Mouse (Mus musculus): Measurements from ENCODE around the gene Aspscr1. TPM values are rescaled to one million over a fixed set of nuclear protein-coding genes. Genes with fewer than 3 reads are reported as not detected.

Aspscr1 gene
- polyA plus RNA-seq, 1 experiment = 42.8 TPM

- Histone ChIP-seq H3K4me3 (ENCODE audit: insufficient read depth, low read length) (no peak overlapping the region), H3K27ac (ENCODE audit: insufficient read depth, low read depth, low read length) (no peak overlapping the region), H3K4me1 (ENCODE audit: control insufficient read depth, insufficient read depth, low read length) (peaks cover 5% of the 10 kb centered on the region)
- TF ChIP-seq POLR2A (IDR thresholded peaks at IDR 0.05; ENCODE audit: borderline replicate concordance, low read depth, low read length) = no peak
These were observed 39.3 kb downstream of the Aspscr1 start for GRCm38 (mm10) chr11:120711980-120712604.

GRCm38 (mm10) chr11:120712771-120713568, 40.2 kb downstream of the Aspscr1 start:
- peaks cover 5% of the 10 kb centered on the region for H3K4me1 ChIP-seq (ENCODE audit: control insufficient read depth, insufficient read depth, low read length)
- H3K4me3 ChIP-seq (ENCODE audit: insufficient read depth, low read length) = peak overlapping the region; percentile 65
- peak overlapping the region; percentile 14 for H3K27ac ChIP-seq (ENCODE audit: insufficient read depth, low read depth, low read length)
- TF ChIP-seq CTCF (IDR thresholded peaks at IDR 0.05; ENCODE audit: low read depth, low read length) (peak; percentile 65), POLR2A (IDR thresholded peaks at IDR 0.05; ENCODE audit: borderline replicate concordance, low read depth, low read length) (no peak)

GRCm38 (mm10) chr11:120713580-120714518, 41.1 kb downstream of the Aspscr1 start, which contains the start of the genes Cenpx and Lrrc45:
TSS of gene Cenpx (minus strand) at chr11:120713738.
TSS of gene Lrrc45 (plus strand) at chr11:120713925.
- peak within 1 kb of the TSS; percentile 14 for H3K27ac ChIP-seq (ENCODE audit: insufficient read depth, low read depth, low read length)
- H3K4me3 ChIP-seq (ENCODE audit: insufficient read depth, low read length) = peak within 1 kb of the TSS; percentile 70
- peaks cover 5% of the 10 kb centered on the region for H3K4me1 ChIP-seq (ENCODE audit: control insufficient read depth, insufficient read depth, low read length)
- TF ChIP-seq CTCF (IDR thresholded peaks at IDR 0.05; ENCODE audit: low read depth, low read length) (no peak), POLR2A (IDR thresholded peaks at IDR 0.05; ENCODE audit: borderline replicate concordance, low read depth, low read length) (peak; percentile 52; the same call in 1 of the 2 replicates)

GRCm38 (mm10) chr11:120714546-120714945, 41.8 kb downstream of the Aspscr1 start:
- H3K27ac ChIP-seq (ENCODE audit: insufficient read depth, low read depth, low read length) = no peak overlapping the region
- H3K4me3 ChIP-seq (ENCODE audit: insufficient read depth, low read length) = peak overlapping the region; percentile 70
- TF ChIP-seq POLR2A (IDR thresholded peaks at IDR 0.05; ENCODE audit: borderline replicate concordance, low read depth, low read length) = no peak
- TF ChIP-seq CTCF (IDR thresholded peaks at IDR 0.05; ENCODE audit: low read depth, low read length) = no peak
- H3K4me1 ChIP-seq (ENCODE audit: control insufficient read depth, insufficient read depth, low read length) = peaks cover 5% of the 10 kb centered on the region

GRCm38 (mm10) chr11:120715131-120715530, 42.4 kb downstream of the Aspscr1 start:
- H3K27ac ChIP-seq (ENCODE audit: insufficient read depth, low read depth, low read length) = no peak overlapping the region
- peaks cover 5% of the 10 kb centered on the region for H3K4me1 ChIP-seq (ENCODE audit: control insufficient read depth, insufficient read depth, low read length)
- TF ChIP-seq CTCF (IDR thresholded peaks at IDR 0.05; ENCODE audit: low read depth, low read length) (no peak), POLR2A (IDR thresholded peaks at IDR 0.05; ENCODE audit: borderline replicate concordance, low read depth, low read length) (no peak)
- no peak overlapping the region for H3K4me3 ChIP-seq (ENCODE audit: insufficient read depth, low read length)

GRCm38 (mm10) chr11:120719242-120719641, 46.5 kb downstream of the Aspscr1 start:
- Histone ChIP-seq H3K4me1 (ENCODE audit: control insufficient read depth, insufficient read depth, low read length) (peaks cover 8% of the 10 kb centered on the region), H3K27ac (ENCODE audit: insufficient read depth, low read depth, low read length) (no peak overlapping the region), H3K4me3 (ENCODE audit: insufficient read depth, low read length) (no peak overlapping the region)
- no peak for TF ChIP-seq POLR2A (IDR thresholded peaks at IDR 0.05; ENCODE audit: borderline replicate concordance, low read depth, low read length)
- TF ChIP-seq CTCF (IDR thresholded peaks at IDR 0.05; ENCODE audit: low read depth, low read length) = no peak

GRCm38 (mm10) chr11:120719841-120720376, 47.1 kb downstream of the Aspscr1 start:
- peaks cover 3% of the 10 kb centered on the region; the same call in 1 of the 2 replicates for H3K4me1 ChIP-seq (ENCODE audit: control insufficient read depth, insufficient read depth, low read length)
- no peak overlapping the region for H3K27ac ChIP-seq (ENCODE audit: insufficient read depth, low read depth, low read length)
- TF ChIP-seq POLR2A (IDR thresholded peaks at IDR 0.05; ENCODE audit: borderline replicate concordance, low read depth, low read length) = no peak
- TF ChIP-seq CTCF (IDR thresholded peaks at IDR 0.05; ENCODE audit: low read depth, low read length) = no peak
- H3K4me3 ChIP-seq (ENCODE audit: insufficient read depth, low read length) = no peak overlapping the region

- peak overlapping the region; percentile 59 for H3K4me3 ChIP-seq (ENCODE audit: insufficient read depth, low read length)
These were observed 47.7 kb downstream of the Aspscr1 start for GRCm38 (mm10) chr11:120720450-120720849.

More at GRCm38 (mm10) chr11:120720450-120720849, 47.7 kb downstream of the Aspscr1 start:
- 0 out of 2 replicates have a peak, but pooled peaks cover 3% of the 10 kb centered on the region for H3K4me1 ChIP-seq (ENCODE audit: control insufficient read depth, insufficient read depth, low read length)
- TF ChIP-seq POLR2A (IDR thresholded peaks at IDR 0.05; ENCODE audit: borderline replicate concordance, low read depth, low read length) (no peak), CTCF (IDR thresholded peaks at IDR 0.05; ENCODE audit: low read depth, low read length) (peak; percentile 82)
- H3K27ac ChIP-seq (ENCODE audit: insufficient read depth, low read depth, low read length) = no peak overlapping the region
